Mouse (Mus musculus): ENCODE measurements around the gene Lrrc41.

Gene Lrrc41

GRCm38 (mm10) chr4:116074861-116075620 is at the start of gene Lrrc41, which contains the start of gene Uqcrh:
TSS of gene Lrrc41 (plus strand) at chr4:116075269.
TSS of gene Uqcrh (minus strand) at chr4:116075071.
- DNase-seq (ENCODE audit: low spot score): peak; percentile 98

GRCm38 (mm10) chr4:116032906-116033305 is 42.2 kb upstream of the Lrrc41 start:
- no peak for DNase-seq (ENCODE audit: low spot score)

GRCm38 (mm10) chr4:116033374-116033773 is 41.7 kb upstream of the Lrrc41 start:
- no peak for DNase-seq (ENCODE audit: low spot score)

- DNase-seq (ENCODE audit: low spot score): no peak
Measured at GRCm38 (mm10) chr4:116040466-116040865, 34.6 kb upstream of the Lrrc41 start.

- no peak for DNase-seq (ENCODE audit: low spot score)
Measured at GRCm38 (mm10) chr4:116042186-116042585, 32.9 kb upstream of the Lrrc41 start.

- no peak for DNase-seq (ENCODE audit: low spot score)
Measured at GRCm38 (mm10) chr4:116046604-116047003, 28.5 kb upstream of the Lrrc41 start.

- DNase-seq (ENCODE audit: low spot score): no peak
Measured at GRCm38 (mm10) chr4:116047681-116048080, 27.4 kb upstream of the Lrrc41 start.

- no peak for DNase-seq (ENCODE audit: low spot score)
Measured at GRCm38 (mm10) chr4:116048130-116048920, 26.7 kb upstream of the Lrrc41 start.

GRCm38 (mm10) chr4:116049211-116049610 is 25.9 kb upstream of the Lrrc41 start:
- no peak for DNase-seq (ENCODE audit: low spot score)

GRCm38 (mm10) chr4:116052526-116053293 is 22.4 kb upstream of the Lrrc41 start:
- peak; percentile 78 for DNase-seq (ENCODE audit: low spot score)

GRCm38 (mm10) chr4:116053399-116053961 is 21.6 kb upstream of the Lrrc41 start, which contains the start of gene Nsun4:
TSS of gene Nsun4 (minus strand) at chr4:116053876.
- peak; percentile 93 for DNase-seq (ENCODE audit: low spot score)

GRCm38 (mm10) chr4:116057559-116057958 is 17.5 kb upstream of the Lrrc41 start:
- no peak for DNase-seq (ENCODE audit: low spot score)

- no peak for DNase-seq (ENCODE audit: low spot score)
Measured at GRCm38 (mm10) chr4:116059012-116059726, 15.9 kb upstream of the Lrrc41 start.

GRCm38 (mm10) chr4:116063855-116064254 is 11.2 kb upstream of the Lrrc41 start:
- no peak for DNase-seq (ENCODE audit: low spot score)

GRCm38 (mm10) chr4:116070116-116070515 is 5.0 kb upstream of the Lrrc41 start:
- DNase-seq (ENCODE audit: low spot score): no peak

GRCm38 (mm10) chr4:116073146-116073545 is 1.9 kb upstream of the Lrrc41 start:
- DNase-seq (ENCODE audit: low spot score): peak; percentile 45

- DNase-seq (ENCODE audit: low spot score): peak; percentile 44
Measured at GRCm38 (mm10) chr4:116074145-116074675, 859 bp upstream of the Lrrc41 start.

- DNase-seq (ENCODE audit: low spot score): peak; percentile 64
Measured at GRCm38 (mm10) chr4:116075631-116076368, 731 bp downstream of the Lrrc41 start.

GRCm38 (mm10) chr4:116076369-116077231 is 1.5 kb downstream of the Lrrc41 start:
- DNase-seq (ENCODE audit: low spot score): peak; percentile 51
